Mouse (Mus musculus): ENCODE data around the gene Itga10. TPM values are rescaled to one million over a fixed set of nuclear protein-coding genes. Genes with fewer than 3 reads are reported as not detected.

Itga10 gene
- 0.23 TPM for polyA plus RNA-seq (2014; fragmentation: Illumina TruSeq; extraction: RNeasy Lipid Tissue Mini Kit (QIAGEN cat#74804); ENCODE audit: low read depth, low replicate concordance)

DNA sequence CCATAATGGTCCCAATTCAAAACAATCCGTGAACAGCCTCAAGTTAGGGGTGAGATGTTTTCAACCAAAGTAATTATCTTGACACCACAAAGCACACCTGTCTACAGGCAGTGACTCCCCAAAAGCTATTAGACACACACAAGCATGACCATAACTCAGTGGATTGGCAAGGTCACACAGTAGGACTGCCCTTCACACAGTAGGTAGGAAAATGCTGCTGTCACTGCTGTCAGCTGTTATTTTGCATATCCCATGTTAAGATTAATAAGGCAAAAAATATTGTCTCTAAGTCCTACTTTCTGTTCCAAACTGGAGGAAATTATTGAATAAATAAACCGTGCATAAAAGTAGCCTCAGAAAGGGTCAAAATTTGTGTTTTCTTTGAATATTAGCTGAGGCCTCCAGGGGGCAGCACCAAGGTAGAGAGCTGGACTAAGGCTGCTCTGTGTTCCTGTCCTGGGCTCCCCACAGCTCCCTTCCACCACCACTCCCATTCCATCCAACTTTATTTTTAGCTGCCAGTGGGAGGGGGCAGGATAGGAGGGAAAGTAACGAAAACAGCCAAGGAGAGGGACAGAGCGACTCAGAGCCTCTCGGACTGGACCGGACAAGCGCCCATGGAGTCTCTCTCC is at the start of gene Itga10:
Gene Itga10 (plus strand): TSS at position 567 of the 632 bp plus-strand sequence.

DNA sequence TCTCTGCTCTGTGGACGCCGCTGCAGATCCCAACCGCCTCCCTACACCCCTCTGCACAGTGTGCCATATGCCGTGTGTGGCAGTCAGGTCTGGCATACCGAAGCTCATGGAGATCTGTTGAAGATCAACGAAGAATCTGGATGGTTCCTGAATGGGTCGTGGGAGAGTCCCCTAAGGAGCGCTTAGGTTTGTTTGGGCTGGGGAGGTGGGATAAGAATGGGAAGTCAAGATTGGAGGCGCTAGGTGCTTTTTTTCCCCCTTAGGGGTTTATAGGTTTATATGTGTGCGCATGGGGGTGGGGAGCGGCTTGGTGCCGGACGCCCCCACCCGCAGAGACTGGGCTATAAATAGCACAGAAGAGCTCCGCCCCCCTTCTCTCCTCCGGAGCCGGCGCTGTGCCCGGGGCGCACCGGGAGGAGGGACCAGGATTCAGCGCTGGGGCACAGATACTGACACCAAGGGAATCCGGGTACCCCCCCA is 49.1 kb upstream of the Itga10 start, which contains the start of gene Ankrd34a:
Gene Ankrd34a (plus strand): TSS at position 409 of the 480 bp plus-strand sequence.

DNA sequence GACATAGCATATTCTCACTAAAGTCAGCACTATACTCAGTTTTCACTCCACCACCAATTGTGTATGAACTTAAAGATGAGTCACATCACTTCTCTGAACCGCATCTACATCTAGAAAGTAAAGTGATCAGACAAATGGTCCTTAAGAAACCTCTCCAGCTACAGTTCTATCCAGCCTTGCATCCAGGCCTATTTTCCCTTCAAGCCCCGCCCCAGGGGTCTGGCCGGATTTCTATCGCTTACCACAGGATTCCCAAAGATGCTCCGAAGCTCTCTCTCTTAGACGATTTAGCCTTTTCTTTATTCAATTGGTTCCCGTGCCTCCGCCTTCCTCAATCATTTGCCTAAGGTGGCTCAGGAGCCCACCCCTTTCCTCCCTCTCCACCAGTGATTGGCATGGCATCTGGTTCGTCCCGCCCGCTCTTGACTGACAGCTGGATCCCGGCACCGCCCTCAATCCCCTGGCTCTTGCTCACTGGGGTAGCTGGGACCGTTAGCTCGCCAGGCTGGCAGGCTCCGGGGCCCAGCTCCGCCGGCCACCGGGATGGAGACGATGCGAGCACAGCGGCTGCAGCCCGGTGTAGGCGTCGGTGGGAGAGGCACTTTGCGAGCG is 44.6 kb upstream of the Itga10 start, which contains the start of gene Lix1l:
Gene Lix1l (plus strand): TSS at position 511 of the 612 bp plus-strand sequence.

DNA sequence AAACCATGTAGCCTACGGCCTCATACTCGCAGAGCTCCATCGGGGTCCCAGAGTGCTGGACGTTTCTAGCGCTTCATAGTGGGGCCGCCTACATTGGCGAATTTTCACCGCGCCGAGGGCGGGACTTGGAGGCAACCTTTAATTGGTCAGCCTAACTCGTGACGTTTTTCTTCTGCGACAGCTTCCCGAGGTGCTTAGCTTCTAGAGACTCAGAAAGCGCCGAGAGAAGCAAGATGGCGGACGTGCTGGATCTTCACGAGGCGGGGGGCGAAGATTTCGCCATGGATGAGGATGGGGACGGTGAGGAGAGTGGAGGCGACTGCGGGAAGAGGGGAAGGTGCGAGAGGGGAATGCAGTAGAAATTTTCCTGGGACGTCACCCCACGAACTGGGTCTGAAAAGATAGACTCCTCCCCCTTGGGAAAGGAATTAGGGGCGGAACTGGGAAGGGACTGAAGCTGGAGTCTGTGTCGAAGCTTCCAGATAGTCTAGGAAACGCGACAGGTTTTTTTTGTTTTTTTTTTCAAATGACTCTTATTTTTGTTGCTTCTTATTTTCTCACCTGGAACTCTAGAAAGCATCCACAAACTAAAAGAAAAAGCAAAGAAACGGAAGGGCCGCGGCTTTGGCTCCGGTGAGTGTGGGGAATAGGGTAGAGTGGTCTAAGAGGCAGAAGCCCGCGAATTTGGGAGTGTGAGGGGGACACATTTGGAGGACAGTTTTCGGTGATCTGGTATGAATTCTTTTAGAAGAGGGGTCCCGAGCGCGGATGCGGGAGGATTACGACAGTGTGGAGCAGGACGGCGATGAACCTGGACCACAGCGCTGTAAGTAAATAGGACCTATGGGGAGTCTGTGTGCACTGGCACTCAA is 15.4 kb upstream of the Itga10 start, which contains the start of gene Rbm8a:
Gene Rbm8a (plus strand): TSS at position 205 of the 872 bp plus-strand sequence.

DNA sequence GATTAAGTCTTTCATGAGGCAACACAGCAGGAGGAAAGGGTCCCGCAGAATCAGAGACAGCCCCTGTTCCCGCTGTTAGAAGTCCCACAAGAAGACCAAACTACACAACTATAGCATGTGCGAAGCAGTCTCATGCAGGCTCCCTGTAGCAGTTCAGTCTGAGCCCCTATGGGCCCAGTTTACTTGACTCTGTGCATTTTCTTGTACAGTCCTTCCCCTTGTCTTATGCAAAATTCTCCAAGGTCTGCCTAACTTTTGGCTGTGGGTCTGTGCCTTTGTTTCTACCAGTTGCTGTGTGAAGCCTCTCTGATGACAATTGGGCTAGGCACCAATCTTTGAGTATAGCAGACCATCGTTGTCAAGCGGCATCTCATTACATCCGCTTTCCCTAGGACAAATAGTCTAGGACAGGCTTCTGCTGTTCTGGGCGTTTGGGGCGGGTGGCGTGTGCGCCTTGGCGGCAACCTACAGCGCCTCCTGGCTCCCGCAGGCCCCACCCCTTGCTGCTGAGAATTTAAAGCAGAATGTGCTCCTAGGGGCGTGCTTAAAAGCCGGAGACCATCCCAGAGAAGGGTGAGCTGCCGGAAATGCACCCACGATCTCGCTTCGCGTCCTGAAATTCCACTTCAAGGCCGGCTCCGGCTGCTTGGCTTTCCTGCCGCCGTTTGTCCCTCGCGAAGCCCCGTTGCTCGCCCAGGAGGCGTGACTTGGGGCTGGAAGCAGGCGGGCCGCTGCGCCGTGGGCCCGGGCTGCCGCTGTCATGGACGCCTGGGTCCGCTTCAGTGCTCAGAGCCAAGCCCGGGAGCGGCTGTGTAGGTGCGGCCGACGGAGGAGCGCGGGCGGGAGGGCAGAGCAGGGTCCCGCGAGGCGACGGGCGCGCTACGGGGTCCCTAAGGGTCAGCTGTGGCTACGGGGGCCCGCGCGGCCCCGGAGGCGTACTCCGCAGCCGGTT is 10.2 kb upstream of the Itga10 start, which contains the start of the genes Pex11b and Gm42957:
Gene Pex11b (plus strand): TSS at position 449 of the 952 bp plus-strand sequence.
Gene Gm42957 (plus strand): TSS at position 547 of the 952 bp plus-strand sequence.

DNA sequence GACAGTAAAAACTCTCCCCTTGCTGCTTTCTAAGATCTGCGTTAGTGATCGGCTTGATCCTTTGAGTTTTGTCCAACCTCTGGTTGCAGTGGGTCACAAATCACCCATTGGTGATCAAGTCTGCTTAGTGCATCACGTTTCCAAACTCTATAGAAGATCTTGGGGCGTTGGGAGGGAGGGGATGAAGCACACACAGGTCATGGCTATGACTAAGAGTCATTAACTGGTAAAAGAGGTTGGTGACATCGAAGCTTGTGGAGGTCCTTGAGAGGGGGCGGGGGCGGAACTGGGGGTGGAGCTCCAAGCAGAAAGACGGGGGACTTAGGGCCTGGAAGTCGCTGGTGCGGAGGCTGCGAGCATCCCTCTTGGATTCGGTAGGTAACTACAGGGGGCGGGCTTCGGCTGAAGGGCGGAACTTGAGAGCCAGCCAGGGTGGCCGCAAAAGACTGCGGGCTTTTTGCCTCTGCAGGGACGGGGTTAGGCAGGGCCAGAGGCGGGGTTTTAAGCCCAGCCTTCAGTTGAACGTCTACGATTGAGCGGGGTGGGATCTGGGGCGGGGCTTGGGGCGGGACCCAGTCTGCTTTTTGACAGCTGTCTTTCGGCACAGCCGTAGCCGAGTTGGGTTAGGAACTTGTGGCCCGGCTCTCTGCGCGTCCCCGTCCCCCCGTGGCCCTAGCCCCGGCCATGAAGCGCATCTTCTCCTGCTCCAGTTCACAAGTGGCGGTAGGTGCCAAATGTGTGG is 24.5 kb downstream of the Itga10 start, which contains the start of gene Ankrd35:
Gene Ankrd35 (plus strand): TSS at position 405 of the 742 bp plus-strand sequence.

DNA sequence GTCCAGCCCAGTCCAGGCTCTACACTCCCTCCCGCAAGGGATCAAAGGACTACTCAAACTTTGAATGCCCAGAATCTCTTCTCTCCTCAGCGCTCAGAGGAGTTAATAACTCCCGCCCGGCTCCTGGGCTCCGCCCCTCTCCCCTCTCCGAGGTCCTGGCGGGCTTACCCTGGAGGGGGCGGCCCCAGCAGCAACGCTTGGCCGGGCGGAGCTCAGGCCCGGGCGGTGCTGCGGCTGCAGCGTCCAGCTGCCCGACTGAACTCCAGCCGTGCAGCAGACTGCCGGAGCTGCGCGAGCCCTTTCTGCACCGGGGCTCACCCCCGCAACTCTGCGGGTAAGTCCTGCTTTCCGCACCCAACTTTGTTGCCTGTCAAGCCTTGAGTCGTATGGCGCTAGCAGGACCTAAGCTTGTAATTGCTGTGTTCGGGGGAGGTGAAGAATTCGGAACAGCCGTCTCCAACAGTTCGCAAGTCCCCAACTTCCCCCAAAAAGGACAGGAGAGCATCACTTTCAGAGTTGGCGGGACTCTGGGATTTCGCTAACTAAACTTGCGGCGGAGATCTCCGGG is 50.9 kb downstream of the Itga10 start, which contains the start of gene Pias3:
Gene Pias3 (plus strand): TSS at position 187 of the 568 bp plus-strand sequence.

DNA sequence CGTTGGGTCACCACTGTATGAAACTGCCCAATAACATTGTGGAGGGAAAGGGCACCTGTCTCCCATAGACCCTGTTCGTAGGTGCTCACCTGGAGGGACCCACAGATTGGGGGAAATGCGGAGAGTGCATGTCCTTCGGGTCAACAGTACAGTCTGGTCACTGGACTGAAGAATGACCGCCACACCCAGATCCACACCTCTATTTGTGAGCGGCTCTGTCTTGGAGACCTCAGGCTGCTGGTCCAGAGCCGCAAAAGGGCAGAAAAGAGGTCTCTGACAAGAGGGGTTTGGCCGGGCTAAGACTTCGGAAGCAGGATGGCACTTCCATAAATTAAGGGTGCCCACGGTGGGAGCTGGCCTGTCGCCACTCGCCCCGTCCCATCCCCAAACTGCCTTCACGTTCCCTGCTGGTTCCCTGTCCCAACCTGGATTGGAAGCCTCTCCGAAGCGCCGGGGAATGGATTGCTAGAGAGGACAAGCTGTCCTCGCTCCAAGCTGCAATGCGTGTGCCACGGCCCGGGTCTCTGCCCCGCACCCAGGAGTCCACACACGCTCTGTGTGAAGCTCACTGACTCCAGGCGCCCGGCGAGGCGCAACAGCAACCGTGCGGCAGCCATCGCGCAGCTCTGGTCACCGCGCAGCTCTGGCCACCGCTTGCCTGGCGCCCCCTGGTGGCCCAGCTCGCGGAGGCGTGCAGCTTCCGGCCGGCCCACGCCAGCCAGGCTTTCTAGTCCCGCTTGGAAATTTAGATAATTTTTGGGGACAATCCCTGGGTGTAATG is 62.7 kb downstream of the Itga10 start, which contains the start of gene Nudt17:
Gene Nudt17 (minus strand): TSS at position 660 of the 781 bp plus-strand sequence.

Other genes starting within 250 kb of the Itga10 start
- not detected for gene BC107364, start 193.3 kb upstream of the Itga10 start, polyA plus RNA-seq (2014; fragmentation: Illumina TruSeq; extraction: RNeasy Lipid Tissue Mini Kit (QIAGEN cat#74804); ENCODE audit: low read depth, low replicate concordance)
- gene Hfe2, start 120.4 kb upstream of the Itga10 start, polyA plus RNA-seq (2014; fragmentation: Illumina TruSeq; extraction: RNeasy Lipid Tissue Mini Kit (QIAGEN cat#74804); ENCODE audit: low read depth, low replicate concordance) = 1.7 TPM
- 317 TPM for gene Txnip, start 87.6 kb upstream of the Itga10 start, polyA plus RNA-seq (2014; fragmentation: Illumina TruSeq; extraction: RNeasy Lipid Tissue Mini Kit (QIAGEN cat#74804); ENCODE audit: low read depth, low replicate concordance)
- gene Gm16253, start 68.6 kb upstream of the Itga10 start, polyA plus RNA-seq (2014; fragmentation: Illumina TruSeq; extraction: RNeasy Lipid Tissue Mini Kit (QIAGEN cat#74804); ENCODE audit: low read depth, low replicate concordance) = not detected
- gene Polr3gl, start 51.4 kb upstream of the Itga10 start, polyA plus RNA-seq (2014; fragmentation: Illumina TruSeq; extraction: RNeasy Lipid Tissue Mini Kit (QIAGEN cat#74804); ENCODE audit: low read depth, low replicate concordance) = 97.9 TPM
- gene Ankrd34a, start 48.9 kb upstream of the Itga10 start, polyA plus RNA-seq (2014; fragmentation: Illumina TruSeq; extraction: RNeasy Lipid Tissue Mini Kit (QIAGEN cat#74804); ENCODE audit: low read depth, low replicate concordance) = 0.23 TPM
- gene Lix1l, start 44.4 kb upstream of the Itga10 start, polyA plus RNA-seq (2014; fragmentation: Illumina TruSeq; extraction: RNeasy Lipid Tissue Mini Kit (QIAGEN cat#74804); ENCODE audit: low read depth, low replicate concordance) = 51.3 TPM
- 46.8 TPM for gene Rbm8a, start 15.7 kb upstream of the Itga10 start, polyA plus RNA-seq (2014; fragmentation: Illumina TruSeq; extraction: RNeasy Lipid Tissue Mini Kit (QIAGEN cat#74804); ENCODE audit: low read depth, low replicate concordance)
- 22.2 TPM for gene Pex11b, start 10.2 kb upstream of the Itga10 start, polyA plus RNA-seq (2014; fragmentation: Illumina TruSeq; extraction: RNeasy Lipid Tissue Mini Kit (QIAGEN cat#74804); ENCODE audit: low read depth, low replicate concordance)
- 0.17 TPM for gene Gm42957, start 10.1 kb upstream of the Itga10 start, polyA plus RNA-seq (2014; fragmentation: Illumina TruSeq; extraction: RNeasy Lipid Tissue Mini Kit (QIAGEN cat#74804); ENCODE audit: low read depth, low replicate concordance)
- 0.52 TPM for gene Ankrd35, start 24.5 kb downstream of the Itga10 start, polyA plus RNA-seq (2014; fragmentation: Illumina TruSeq; extraction: RNeasy Lipid Tissue Mini Kit (QIAGEN cat#74804); ENCODE audit: low read depth, low replicate concordance)
- gene Pias3, start 50.8 kb downstream of the Itga10 start, polyA plus RNA-seq (2014; fragmentation: Illumina TruSeq; extraction: RNeasy Lipid Tissue Mini Kit (QIAGEN cat#74804); ENCODE audit: low read depth, low replicate concordance) = 3.3 TPM
- not detected for gene Nudt17, start 63.0 kb downstream of the Itga10 start, polyA plus RNA-seq (2014; fragmentation: Illumina TruSeq; extraction: RNeasy Lipid Tissue Mini Kit (QIAGEN cat#74804); ENCODE audit: low read depth, low replicate concordance)
- 22.0 TPM for gene Polr3c, start 82.0 kb downstream of the Itga10 start, polyA plus RNA-seq (2014; fragmentation: Illumina TruSeq; extraction: RNeasy Lipid Tissue Mini Kit (QIAGEN cat#74804); ENCODE audit: low read depth, low replicate concordance)
- gene Rnf115, start 82.1 kb downstream of the Itga10 start, polyA plus RNA-seq (2014; fragmentation: Illumina TruSeq; extraction: RNeasy Lipid Tissue Mini Kit (QIAGEN cat#74804); ENCODE audit: low read depth, low replicate concordance) = 117 TPM
- gene Pdzk1, start 183.7 kb downstream of the Itga10 start, polyA plus RNA-seq (2014; fragmentation: Illumina TruSeq; extraction: RNeasy Lipid Tissue Mini Kit (QIAGEN cat#74804); ENCODE audit: low read depth, low replicate concordance) = not detected
- 0.58 TPM for gene Cd160, start 183.8 kb downstream of the Itga10 start, polyA plus RNA-seq (2014; fragmentation: Illumina TruSeq; extraction: RNeasy Lipid Tissue Mini Kit (QIAGEN cat#74804); ENCODE audit: low read depth, low replicate concordance)

All from adrenal gland, adult 10 weeks (tissue).